Mouse (Mus musculus) megakaryocyte, embryonic 14.5 days (primary cell): Measurements from ENCODE around the gene Lyrm4.

ENCODE experiments used
- FLI1 ChIP-seq: IDR thresholded peaks from 2 replicates; pipeline ENCODE4 v1.6.1; 2012; ENCODE audit warnings: low read length, inconsistent platforms, mixed read lengths
- GATA1 ChIP-seq: IDR thresholded peaks from 3 replicates; pipeline ENCODE4 v1.6.1; 2012; ENCODE audit warnings: mixed read lengths, low read length, inconsistent platforms, borderline replicate concordance

DNA sequence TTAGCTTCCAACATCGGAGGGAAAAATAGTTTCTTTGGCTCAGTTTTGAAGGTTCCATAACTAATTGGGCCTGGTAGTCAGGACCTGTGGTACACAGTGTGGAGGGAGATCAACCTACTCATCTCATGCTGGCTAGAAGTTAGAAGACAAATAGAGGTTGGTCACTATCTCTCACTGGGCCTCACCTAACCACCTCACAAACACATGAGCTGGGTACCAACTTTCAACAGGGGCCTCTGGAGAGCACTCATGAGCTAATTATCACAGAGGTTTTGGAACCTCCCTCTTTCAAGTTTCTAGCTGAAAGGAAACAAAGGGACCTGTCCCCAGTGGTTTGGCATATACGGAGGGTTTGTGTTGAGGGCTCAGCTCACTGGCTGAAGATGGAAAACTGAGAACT is 59.8 kb downstream of the Lyrm4 start:
- TF ChIP-seq GATA1: no peak
- no peak for TF ChIP-seq FLI1
